Mouse (Mus musculus) adrenal gland, postnatal 14 days (tissue): ENCODE data around the gene Rab3a. TPM values are rescaled to one million over a fixed set of nuclear protein-coding genes. Genes with fewer than 3 reads are reported as not detected.

Experiments
- DNase-seq: peaks from one replicate; pipeline ENCODE4 v3.0.0; 2021; ENCODE audit warnings: mixed read lengths
- long read RNA-seq, 2 experiments: library from polyadenylated mRNA; stranded (forward); transcript quantifications; one replicate each; pipeline ENCODE4 v2.0.0; 2021
- total RNA-seq: library from RNA; stranded (reverse); gene quantifications from 2 replicates; pipeline ENCODE4 v1.2.3, GENCODE M21; 2021

Rab3a gene
- total RNA-seq: 56.2 and 75.1 TPM in 2 replicates
- long read RNA-seq, experiment 1, transcript Rab3a-201 (5 exons, 1,363 nt): major isoform, 50 of 94 reads
- long read RNA-seq, experiment 1, transcript Rab3a-203 (4 exons, 1,556 nt): minor isoform, 5 of 94 reads
- long read RNA-seq, experiment 1, partial matches to known transcripts: 5 of 94 reads
- long read RNA-seq, experiment 1, other reads (novel, unspliced or antisense): 30 of 94 reads
- long read RNA-seq, experiment 2, transcript Rab3a-201 (5 exons, 1,363 nt): major isoform, 32 of 52 reads
- long read RNA-seq, experiment 2, partial matches to known transcripts: 1 of 52 reads
- long read RNA-seq, experiment 2, other reads (novel, unspliced or antisense): 18 of 52 reads

GRCm38 (mm10) chr8:70754043-70754870, at the start of gene Rab3a:
TSS of gene Rab3a (plus strand) at chr8:70754679.
- peak; percentile 99 for DNase-seq

- peak; percentile 70 for DNase-seq
Measured at GRCm38 (mm10) chr8:70708281-70708680, 46.2 kb upstream of the Rab3a start.

- no peak for DNase-seq
Measured at GRCm38 (mm10) chr8:70709794-70710193, 44.7 kb upstream of the Rab3a start.

- DNase-seq: peak; percentile 52
Measured at GRCm38 (mm10) chr8:70710296-70710695, 44.2 kb upstream of the Rab3a start.

- DNase-seq: peak; percentile 83
Measured at GRCm38 (mm10) chr8:70711041-70711440, 43.4 kb upstream of the Rab3a start.

- no peak for DNase-seq
Measured at GRCm38 (mm10) chr8:70713991-70714390, 40.5 kb upstream of the Rab3a start.

DNA sequence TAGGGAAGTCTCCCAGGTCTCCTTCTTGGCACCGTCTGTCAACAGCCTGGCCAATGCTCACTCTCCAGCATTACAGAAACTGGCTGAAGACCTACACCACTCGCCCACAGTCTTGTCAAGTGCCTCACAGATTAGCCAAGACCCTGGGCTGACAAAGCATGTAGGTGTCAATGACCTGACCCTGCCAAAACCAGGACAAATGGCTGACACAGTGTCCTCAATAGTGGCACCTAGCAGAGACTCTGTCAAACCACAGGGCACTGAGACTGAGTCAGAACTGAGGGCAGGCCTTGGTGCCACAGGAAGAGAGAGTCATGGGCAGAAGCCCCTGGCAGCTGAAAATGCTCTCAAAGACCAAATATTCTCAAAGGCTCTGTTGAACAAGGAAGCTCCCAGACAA, 39.4 kb upstream of the Rab3a start:
- no peak for DNase-seq

GRCm38 (mm10) chr8:70716521-70717400, 37.7 kb upstream of the Rab3a start:
- DNase-seq: peak; percentile 2

GRCm38 (mm10) chr8:70718297-70718696, 36.2 kb upstream of the Rab3a start, which contains the start of gene Gm3336:
TSS of gene Gm3336 (plus strand) at chr8:70718543.
- peak; percentile 77 for DNase-seq

- no peak for DNase-seq
Measured at GRCm38 (mm10) chr8:70719796-70720270, 34.6 kb upstream of the Rab3a start.

GRCm38 (mm10) chr8:70720739-70721138, 33.7 kb upstream of the Rab3a start:
- peak; percentile 85 for DNase-seq

DNA sequence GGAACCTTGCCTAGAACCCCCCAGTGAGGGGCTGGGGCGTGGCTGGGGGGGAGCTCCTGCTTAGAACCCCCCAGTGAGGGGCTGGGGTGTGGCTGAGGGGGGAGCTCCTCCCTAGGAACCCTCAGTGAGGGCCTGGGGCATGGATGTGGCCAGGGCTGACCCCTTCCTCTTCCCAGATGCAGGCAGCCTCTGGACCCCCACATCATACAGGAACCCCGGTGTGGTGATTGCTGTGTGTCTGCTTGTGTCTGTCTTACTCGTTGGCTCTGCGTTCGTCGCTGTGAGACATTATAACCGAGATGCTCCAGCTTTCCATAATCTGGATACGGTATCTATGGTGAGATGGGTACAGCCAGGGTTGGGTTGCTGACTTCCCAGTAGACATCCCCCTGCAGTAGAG, 32.9 kb upstream of the Rab3a start:
- no peak for DNase-seq

- no peak for DNase-seq
Measured at GRCm38 (mm10) chr8:70723486-70724210, 30.8 kb upstream of the Rab3a start, which contains the start of gene Pde4c. TSS of gene Pde4c (plus strand) at chr8:70723720.

DNA sequence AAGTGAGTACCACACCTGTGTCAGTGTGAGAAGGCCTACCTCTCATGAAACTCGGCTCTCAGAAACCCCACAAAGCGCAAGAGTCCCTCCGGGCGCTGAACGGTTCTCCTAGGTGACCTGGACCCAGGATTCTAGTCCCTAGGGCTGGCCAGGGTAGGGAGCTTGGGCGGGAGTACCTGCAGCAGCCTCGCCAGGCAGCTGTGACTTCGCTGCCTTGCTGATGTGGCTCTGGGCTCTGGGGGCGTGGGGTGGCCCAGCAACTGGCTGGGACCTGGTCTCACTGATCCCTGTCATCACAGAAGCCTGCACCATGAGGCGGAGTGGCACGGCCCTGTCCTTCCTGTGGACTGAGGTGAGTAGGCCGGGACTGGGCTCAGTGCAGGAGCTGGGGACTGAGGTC, 30.3 kb upstream of the Rab3a start:
- DNase-seq: no peak

DNA sequence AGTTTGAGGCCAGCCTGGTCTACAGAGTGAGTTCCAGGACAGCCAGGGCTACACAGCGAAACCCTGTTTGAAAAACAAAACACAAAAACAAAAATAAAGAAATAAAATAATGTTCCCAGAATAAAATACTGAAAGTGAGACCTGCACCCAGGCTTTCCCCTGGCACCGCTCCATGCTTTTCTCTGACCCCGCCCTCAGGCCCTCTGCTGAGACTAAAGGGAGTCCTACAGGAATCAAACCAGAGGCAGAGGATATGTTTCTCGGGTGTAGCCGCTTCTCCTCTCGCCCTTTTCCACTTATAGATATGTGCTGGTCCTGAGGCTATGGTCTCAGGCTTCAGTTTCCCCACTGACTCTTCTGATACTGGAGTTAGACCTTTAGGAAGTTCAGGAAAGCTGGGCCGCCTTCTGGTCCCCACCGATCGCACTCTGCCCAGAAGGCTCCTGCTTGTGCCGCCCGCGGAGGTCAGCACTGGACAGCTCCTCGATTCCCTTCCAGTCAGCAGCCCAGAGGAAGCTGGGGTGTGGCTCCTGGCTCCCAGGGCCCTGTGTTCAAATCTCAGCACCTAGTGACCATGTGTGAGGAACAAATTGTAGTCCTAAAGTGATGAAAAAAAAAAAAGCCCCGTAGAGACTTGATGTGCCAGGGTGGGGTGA, 28.6 kb upstream of the Rab3a start:
- DNase-seq: peak; percentile 66

GRCm38 (mm10) chr8:70726721-70727120, 27.8 kb upstream of the Rab3a start:
- no peak for DNase-seq

DNA sequence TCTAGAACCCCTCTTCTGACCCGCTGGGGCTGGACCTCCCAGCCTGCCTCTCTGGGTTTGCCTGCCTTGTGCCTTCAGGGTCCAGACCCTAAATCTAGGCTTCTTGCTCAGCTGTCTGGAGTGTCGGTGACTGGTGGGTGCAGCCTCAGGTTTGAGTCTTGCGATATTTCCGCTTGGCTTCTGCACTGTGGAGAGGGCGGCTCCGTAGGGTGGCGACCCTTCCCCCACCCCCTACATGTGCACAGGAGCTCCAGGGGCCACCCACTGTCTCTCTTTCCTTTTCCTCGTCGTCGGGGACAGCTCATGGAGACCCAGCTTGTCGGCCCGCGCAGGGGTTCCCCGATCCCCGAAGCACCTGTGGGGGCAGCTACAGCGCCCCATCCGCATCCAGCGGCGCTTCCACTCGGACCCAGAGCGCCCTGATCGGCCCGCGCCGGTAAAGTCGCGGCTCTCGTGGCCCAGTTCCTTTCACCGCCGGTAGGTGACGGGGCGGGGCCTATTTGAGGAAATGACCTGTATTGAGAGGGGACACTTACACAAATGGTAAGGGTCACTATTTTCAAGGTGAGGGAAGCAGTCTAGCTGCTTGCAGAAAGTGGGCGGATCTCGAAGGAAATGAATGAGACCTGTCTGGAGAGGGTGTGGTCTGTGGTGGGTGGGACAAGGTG, 24.5 kb upstream of the Rab3a start:
- DNase-seq: no peak

DNA sequence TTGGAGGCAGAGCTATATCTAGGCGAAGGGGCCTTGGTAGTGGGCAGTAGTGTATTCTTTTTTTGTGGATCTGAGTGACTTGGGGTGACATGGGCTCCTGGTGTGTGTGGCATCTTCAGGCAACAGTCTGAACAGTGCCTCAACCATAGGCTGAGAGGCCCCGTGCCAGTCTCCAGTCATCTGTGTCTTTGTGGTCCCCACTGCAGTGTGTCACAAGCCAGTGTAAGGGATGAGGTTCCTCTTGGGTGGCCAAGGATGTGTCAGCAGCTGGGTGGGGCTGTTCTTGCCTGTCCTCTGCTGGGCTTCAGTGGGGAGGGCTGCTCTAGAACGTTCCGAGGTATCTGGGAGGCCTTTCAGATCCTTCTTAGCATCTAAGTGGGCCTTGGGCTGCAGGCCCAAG, 23.5 kb upstream of the Rab3a start:
- DNase-seq: no peak

GRCm38 (mm10) chr8:70737705-70738104, 16.8 kb upstream of the Rab3a start:
- DNase-seq: no peak

GRCm38 (mm10) chr8:70738211-70738610, 16.3 kb upstream of the Rab3a start:
- DNase-seq: no peak
